Mouse (Mus musculus) neural tube, embryonic 14.5 days (tissue): Measurements from ENCODE around the gene Alkbh6. TPM values are rescaled to one million over a fixed set of nuclear protein-coding genes. Genes with fewer than 3 reads are reported as not detected.
A peak's percentile ranks its signal among the peaks of the same experiment; 100 is the strongest.

ENCODE experiments used
- ATAC-seq: fragments of 200-750 bp; cut with Nextera tagmentation; 2 replicates; pipeline ENCODE4 v1.8.0; 2017; ENCODE audit warnings: low read depth, mild to moderate bottlenecking, moderate TSS enrichment, moderate library complexity
- H3K27ac ChIP-seq: fragments of 300-500 bp; sonication (generic); 2 replicates; pipeline ENCODE4 v1.5.1; 2014; ENCODE audit warnings: low read depth, mild to moderate bottlenecking, control low read depth, low read length, moderate library complexity, mixed read lengths
- H3K27me3 ChIP-seq: fragments of 300-500 bp; sonication (generic); 2 replicates; pipeline ENCODE4 v1.6.1; 2014; ENCODE audit warnings: low read length; ENCODE audit not compliant: control insufficient read depth, insufficient read depth
- H3K36me3 ChIP-seq: fragments of 300-500 bp; sonication (generic); 2 replicates; pipeline ENCODE4 v1.6.1; 2014; ENCODE audit warnings: low read length, mixed read lengths; ENCODE audit not compliant: control insufficient read depth, insufficient read depth
- H3K4me1 ChIP-seq: fragments of 300-500 bp; sonication (generic); 2 replicates; pipeline ENCODE4 v1.6.1; 2014; ENCODE audit warnings: low read length; ENCODE audit not compliant: control insufficient read depth, insufficient read depth
- H3K4me2 ChIP-seq: fragments of 300-500 bp; sonication (generic); 2 replicates; pipeline ENCODE4 v1.6.1; 2014; ENCODE audit warnings: mild to moderate bottlenecking, low read depth, low read length, control low read depth
- H3K4me3 ChIP-seq: fragments of 300-500 bp; sonication (generic); 2 replicates; pipeline ENCODE4 v1.5.1; 2014; ENCODE audit warnings: low read depth, low read length, control low read depth, mixed read lengths
- H3K9ac ChIP-seq: fragments of 300-500 bp; sonication (generic); replicated peaks from 2 replicates; pipeline ENCODE4 v1.6.1; 2014; ENCODE audit warnings: low read depth, mild to moderate bottlenecking, control low read depth, low read length, mixed read lengths
- H3K9me3 ChIP-seq: fragments of 300-500 bp; sonication (generic); 2 replicates; pipeline ENCODE4 v1.6.1; 2016; ENCODE audit warnings: low read length; ENCODE audit not compliant: control insufficient read depth
- WGBS: fragments of 180-500 bp; shearing (Covaris S2); extraction: QIAGEN DNeasy Blood & Tissue Kit; methylation state at CpG from one replicate; pipeline ENCODE4 v1.1.7; 2014; 5-methylcytosine and 5-hydroxymethylcytosine counted together
- polyA plus RNA-seq: library from polyadenylated mRNA; unstranded; fragments of >200 nt; fragmentation: Nextera tagmentation; extraction: Ambion mirVana; gene quantifications from 2 replicates; pipeline ENCODE4 v1.2.1, GENCODE M21; 2014

Gene Alkbh6
- polyA plus RNA-seq, 1 experiment from 2014 or later, result 137 TPM

DNA sequence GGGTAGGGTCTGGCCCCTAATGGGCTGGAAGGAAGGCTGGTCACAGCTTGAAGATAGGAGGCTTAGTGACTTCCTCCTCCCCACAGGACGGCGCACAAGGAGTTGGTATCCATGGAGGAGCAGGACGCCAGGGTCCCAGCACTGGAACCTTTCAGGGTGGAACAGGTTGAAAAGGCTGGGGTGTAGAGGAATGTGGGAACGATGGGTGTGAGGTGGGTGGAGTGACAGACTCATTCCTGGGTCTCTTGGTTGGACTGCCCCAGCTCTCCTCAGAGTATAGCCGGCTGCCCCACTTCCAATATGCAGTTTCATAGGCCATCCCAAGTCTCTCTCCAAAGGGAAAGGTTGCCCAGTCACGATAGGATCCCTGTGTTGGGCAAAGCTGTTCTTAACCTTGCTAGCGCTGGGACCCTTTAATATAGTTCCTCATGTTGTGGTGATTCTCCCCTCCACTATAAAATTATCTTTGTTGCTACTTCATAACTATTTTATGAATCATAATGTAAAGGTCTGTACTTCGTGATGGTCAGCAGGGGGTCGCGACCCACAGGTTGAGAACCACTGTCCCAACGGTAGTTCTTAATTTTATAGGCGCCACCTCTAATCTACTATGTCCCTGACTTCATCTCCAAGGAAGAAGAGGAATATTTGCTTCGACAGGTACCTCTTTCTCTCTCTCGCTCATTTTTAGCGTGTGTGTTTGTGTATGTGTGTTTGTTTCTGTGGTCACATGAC lies 1.0 kb downstream of the Alkbh6 start:
- Histone ChIP-seq H3K36me3 (peaks cover 22% of the 10 kb centered on the region), H3K27ac (no peak overlapping the region)
- WGBS, result 65% methylated on average over 15 of the region's 15 CpGs

DNA sequence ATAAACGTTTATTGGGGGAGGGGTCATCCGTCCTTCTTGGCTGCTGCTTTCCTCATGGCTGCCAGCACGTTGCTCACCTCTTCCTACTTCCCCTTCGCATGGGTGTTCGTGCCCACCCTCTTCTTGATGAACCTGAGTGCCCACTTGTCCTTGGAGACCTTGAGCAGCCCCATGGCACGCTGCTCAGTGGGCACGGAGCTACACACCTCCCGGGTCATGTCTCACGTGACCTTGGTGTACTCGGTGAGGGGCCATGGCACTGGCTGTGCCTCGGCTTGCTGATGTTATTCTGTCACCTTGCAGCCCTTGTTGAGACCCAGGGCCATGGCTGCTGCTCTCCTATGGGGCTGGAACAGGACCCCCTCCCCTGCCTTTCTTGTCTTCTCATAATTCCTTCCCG lies 1.6 kb downstream of the Alkbh6 start:
- H3K9ac ChIP-seq, result no peak overlapping the region
- no peak overlapping the region for H3K4me2 ChIP-seq
- no peaks in the 10 kb centered on the region for H3K27me3 ChIP-seq
- no peak overlapping the region for H3K27ac ChIP-seq
- no peak for ATAC-seq
- peaks cover 12% of the 10 kb centered on the region for H3K4me1 ChIP-seq
- H3K4me3 ChIP-seq, result no peak overlapping the region
- 90% methylated on average over 12 of the region's 12 CpGs for WGBS
- peaks cover 20% of the 10 kb centered on the region for H3K36me3 ChIP-seq
- no peaks in the 10 kb centered on the region for H3K9me3 ChIP-seq

More for the DNA sequence above, 1.0 kb downstream of the Alkbh6 start:
- H3K4me2 ChIP-seq, result peak overlapping the region; percentile 91
- H3K9me3 ChIP-seq, result no peaks in the 10 kb centered on the region
- peak overlapping the region; percentile 48 for H3K4me3 ChIP-seq
- peak overlapping the region; percentile 53 for H3K9ac ChIP-seq
- peaks cover 12% of the 10 kb centered on the region for H3K4me1 ChIP-seq
- no peaks in the 10 kb centered on the region for H3K27me3 ChIP-seq
- no peak for ATAC-seq

DNA sequence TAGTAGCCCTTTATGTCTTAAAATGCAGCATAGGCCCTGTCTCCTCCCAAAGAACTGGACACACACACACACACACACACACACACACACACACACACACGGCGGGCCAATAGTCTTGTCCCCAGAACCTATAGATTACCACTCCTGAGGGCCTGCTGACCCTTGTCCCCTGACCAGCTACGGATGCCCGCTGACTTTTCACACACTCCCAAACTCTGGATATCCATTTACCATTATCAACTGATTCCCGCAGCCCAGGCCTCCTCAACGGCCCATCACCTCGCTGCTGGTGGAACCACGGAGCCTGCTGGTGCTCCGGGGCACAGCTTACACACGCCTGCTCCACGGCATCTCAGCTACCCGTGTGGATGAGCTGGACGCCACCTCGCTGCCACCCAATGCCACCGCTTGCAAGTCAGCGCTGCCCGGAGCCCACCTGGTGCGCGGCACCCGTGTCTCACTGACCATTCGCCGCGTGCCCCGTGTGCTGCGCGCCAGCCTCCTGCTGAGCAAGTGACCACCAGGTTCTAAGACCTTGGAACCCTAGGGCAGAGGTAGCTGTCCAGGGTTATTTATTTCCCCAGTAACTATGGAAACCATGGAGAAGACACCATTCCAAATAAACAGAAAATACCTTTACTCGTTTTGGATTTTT lies 5.3 kb downstream of the Alkbh6 start:
- 55% methylated on average over 27 of the region's 27 CpGs for WGBS
- H3K4me3 ChIP-seq, result no peak overlapping the region

DNA sequence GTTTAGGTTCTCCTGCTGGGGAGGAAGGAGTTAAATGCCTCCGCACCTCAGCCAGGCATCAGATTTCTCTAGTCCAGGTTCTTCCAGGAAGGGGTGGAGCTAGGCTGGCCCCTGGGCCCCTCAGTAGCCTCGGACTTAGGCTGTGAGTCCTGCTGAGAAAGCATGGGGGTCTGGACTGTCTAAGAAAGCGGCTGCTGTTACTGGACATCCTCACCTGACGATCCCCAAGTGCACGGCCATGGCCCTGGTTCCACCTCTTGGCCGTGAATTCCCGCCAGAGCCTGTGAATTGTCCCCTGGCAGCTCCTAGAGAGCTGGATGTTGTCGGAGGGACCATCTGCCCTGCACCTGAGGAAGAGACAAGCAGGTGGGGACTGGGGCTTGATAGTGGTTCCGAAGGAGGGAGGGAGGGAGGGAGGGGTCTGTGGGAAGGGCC lies 6.2 kb downstream of the Alkbh6 start, which contains the start of gene Syne4:
Gene Syne4 (plus strand): TSS at position 87 of the 435 bp plus-strand sequence.
- no peak for ATAC-seq
- no peak within 1 kb of the TSS for H3K9ac ChIP-seq
- WGBS, result 3% methylated on average over 9 of the region's 9 CpGs
- peaks cover 4% of the 10 kb centered on the region; the same call in 1 of the 2 replicates for H3K4me1 ChIP-seq
- H3K4me3 ChIP-seq, result no peak within 1 kb of the TSS
- peaks cover 4% of the 10 kb centered on the region; the same call in 1 of the 2 replicates for H3K36me3 ChIP-seq
- H3K4me2 ChIP-seq, result no peak within 1 kb of the TSS
- H3K9me3 ChIP-seq, result no peaks in the 10 kb centered on the region
- H3K27ac ChIP-seq, result no peak within 1 kb of the TSS
- no peaks in the 10 kb centered on the region for H3K27me3 ChIP-seq

More for the DNA sequence above, 5.3 kb downstream of the Alkbh6 start:
- Histone ChIP-seq H3K27me3 (no peaks in the 10 kb centered on the region), H3K27ac (no peak overlapping the region), H3K9me3 (no peaks in the 10 kb centered on the region), H3K9ac (no peak overlapping the region), H3K36me3 (peaks cover 4% of the 10 kb centered on the region; the same call in 1 of the 2 replicates), H3K4me2 (no peak overlapping the region), H3K4me1 (peaks cover 12% of the 10 kb centered on the region)
- no peak for ATAC-seq

DNA sequence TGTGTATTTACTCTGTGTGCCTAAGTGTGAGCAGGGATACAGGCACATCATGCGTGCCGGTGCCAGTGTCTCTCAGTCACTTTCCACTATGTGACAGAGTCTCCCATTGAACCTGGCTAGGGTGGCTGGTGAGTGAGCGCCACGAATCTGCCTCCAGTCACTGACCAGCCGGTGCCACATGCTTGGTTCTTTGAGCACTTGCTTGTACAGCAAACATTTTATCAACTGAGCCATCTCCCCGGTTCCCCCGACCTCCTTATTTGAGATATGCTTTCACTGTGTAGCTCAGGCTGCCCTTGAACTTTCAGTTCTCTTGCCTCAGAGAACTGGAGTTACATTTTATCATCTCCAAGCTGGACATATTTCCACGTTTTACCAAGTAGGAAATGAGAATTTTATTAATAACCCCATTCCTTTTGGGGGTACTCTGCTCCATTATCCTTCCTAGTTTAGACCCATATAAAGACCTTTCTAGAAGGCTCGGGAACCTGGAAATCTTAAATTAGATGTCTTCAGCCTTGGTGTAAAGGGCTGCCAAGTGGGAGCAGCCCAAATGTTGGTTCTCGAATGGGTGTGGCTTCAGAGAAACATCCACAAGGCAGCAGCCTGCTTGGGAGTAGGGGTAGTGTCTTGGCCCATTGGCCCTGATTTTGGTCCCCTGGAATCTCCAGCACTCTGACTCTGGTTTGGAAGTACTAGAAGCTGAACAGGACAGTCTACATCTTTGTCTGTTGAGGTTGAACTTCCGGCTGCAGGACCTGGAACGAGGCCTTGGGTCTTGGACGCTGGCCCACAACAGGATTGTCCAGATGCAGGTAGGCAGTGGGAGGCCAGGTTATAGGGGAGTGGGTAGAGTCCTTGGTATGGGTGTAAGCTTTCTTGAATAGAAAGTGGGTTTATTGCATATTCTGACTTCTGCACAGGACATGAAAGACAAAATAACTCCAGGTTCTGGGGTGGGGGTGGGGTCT lies 7.3 kb downstream of the Alkbh6 start:
- Histone ChIP-seq H3K27me3 (no peaks in the 10 kb centered on the region), H3K9ac (no peak overlapping the region), H3K9me3 (no peaks in the 10 kb centered on the region), H3K4me3 (no peak overlapping the region), H3K36me3 (peaks cover 4% of the 10 kb centered on the region; the same call in 1 of the 2 replicates), H3K4me2 (no peak overlapping the region), H3K27ac (no peak overlapping the region), H3K4me1 (peaks cover 2% of the 10 kb centered on the region; the same call in 1 of the 2 replicates)
- ATAC-seq, result no peak
- 82% methylated on average over 13 of the region's 13 CpGs for WGBS

DNA sequence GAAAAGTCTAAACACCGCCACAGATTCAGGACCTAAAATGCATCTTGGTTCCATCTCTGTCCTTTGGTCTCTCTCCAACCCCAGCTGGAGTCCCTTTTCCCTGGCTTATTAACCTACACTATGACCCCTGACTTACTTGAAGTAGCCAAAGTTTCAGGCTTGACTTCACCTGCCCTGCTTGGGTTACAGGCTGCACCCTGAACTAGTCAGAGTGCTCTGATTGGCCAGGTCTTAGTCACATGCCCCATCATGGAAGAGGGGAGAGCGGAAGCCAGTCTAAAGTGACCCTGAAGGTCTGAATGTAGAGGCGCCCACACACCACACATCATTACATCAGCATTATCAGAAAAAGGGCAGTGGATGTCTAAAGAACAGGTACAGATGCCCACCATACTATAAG lies 9.6 kb downstream of the Alkbh6 start:
- H3K9ac ChIP-seq, result no peak overlapping the region
- H3K36me3 ChIP-seq, result no peaks in the 10 kb centered on the region; the same call in 1 of the 2 replicates
- H3K4me3 ChIP-seq, result no peak overlapping the region
- no peak for ATAC-seq
- 96% methylated on average over 3 of the region's 3 CpGs for WGBS
- no peak overlapping the region for H3K27ac ChIP-seq
- H3K27me3 ChIP-seq, result no peaks in the 10 kb centered on the region
- H3K4me2 ChIP-seq, result no peak overlapping the region
- H3K4me1 ChIP-seq, result peaks cover 9% of the 10 kb centered on the region
- no peaks in the 10 kb centered on the region for H3K9me3 ChIP-seq

DNA sequence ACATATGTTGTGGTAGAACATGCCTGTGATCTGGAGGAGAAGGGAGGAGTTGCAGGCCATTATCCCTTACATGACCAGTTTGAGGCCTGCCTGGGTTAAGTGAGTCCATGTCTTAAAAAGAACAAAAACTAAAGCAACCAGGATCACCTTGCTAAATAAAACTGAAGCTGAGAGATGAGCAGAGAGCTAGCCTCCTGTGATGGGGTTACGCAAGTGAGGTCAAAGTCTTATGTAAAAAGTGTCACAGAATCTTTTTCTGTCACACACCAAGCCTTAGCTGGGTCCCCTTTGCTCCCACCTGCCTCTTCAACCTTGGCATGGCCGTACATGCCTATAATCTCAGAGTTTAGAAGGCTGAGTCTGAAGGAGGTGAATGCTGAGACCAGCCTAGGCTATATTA lies 12.4 kb downstream of the Alkbh6 start:
- no peak for ATAC-seq
- H3K27me3 ChIP-seq, result no peaks in the 10 kb centered on the region
- peaks cover 9% of the 10 kb centered on the region for H3K4me1 ChIP-seq
- no peak overlapping the region for H3K27ac ChIP-seq
- no peaks in the 10 kb centered on the region for H3K9me3 ChIP-seq
- peak overlapping the region; percentile 80; the same call in 1 of the 2 replicates for H3K9ac ChIP-seq
- 89% methylated on average over 2 of the region's 2 CpGs for WGBS
- H3K4me2 ChIP-seq, result peak overlapping the region; percentile 85
- H3K4me3 ChIP-seq, result peak overlapping the region; percentile 85; the same call in 1 of the 2 replicates
- no peaks in the 10 kb centered on the region for H3K36me3 ChIP-seq

DNA sequence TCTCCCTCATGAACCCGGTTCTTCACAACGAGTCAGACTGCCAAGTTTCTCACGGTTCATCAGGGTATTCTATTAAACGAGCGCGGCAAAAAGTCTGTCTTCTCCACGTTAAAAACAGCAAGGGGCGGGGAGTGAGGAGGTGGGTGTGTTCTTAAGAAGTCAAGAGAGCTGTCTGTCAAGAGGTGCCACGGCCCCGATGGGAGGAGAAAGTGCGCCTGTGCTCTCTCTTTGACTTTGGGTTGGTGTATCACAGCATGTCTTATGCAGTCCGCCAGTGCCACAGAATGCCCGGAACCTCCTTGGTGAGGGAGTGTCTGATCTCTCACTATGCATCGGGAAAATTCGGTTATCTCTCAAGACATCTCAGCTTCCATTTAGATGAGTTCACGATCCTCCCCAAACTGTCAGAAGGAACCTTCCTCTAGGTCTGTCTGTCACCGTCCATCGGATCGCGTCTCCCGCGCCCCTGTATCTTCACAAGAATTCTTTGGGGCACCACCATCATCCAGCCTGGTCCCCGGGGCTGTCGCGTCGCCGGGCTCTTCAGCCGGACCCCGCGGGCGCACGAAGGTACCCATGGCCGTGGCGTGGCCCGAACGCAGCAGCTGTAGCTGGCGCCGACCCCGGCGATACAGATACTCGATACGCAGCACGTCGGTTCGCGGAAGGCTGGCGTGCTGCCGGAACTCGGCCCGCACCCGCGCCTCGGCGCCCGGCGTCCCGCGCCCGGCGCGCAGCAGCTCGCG lies 13.2 kb downstream of the Alkbh6 start, which contains the start of gene E130208F15Rik:
Gene E130208F15Rik (plus strand): TSS at position 202 of the 746 bp plus-strand sequence.
- Histone ChIP-seq H3K27ac (peak within 1 kb of the TSS; percentile 82), H3K9ac (peak within 1 kb of the TSS; percentile 80), H3K9me3 (no peaks in the 10 kb centered on the region), H3K4me2 (peak within 1 kb of the TSS; percentile 85), H3K4me3 (peak within 1 kb of the TSS; percentile 85), H3K4me1 (peaks cover 9% of the 10 kb centered on the region), H3K36me3 (no peaks in the 10 kb centered on the region), H3K27me3 (no peaks in the 10 kb centered on the region)
- peak; percentile 62 for ATAC-seq
- WGBS, result under 1% methylated on average over 63 of the region's 63 CpGs
